Mouse (Mus musculus) hindbrain, embryonic 16.5 days (tissue): ENCODE measurements around the gene Heatr6. TPM values are rescaled to one million over a fixed set of nuclear protein-coding genes. Genes with fewer than 3 reads are reported as not detected.

Experiments
- ATAC-seq: fragments of 200-750 bp; cut with Nextera tagmentation; 2 replicates; pipeline ENCODE4 v1.8.0; 2017; ENCODE audit warnings: moderate TSS enrichment, moderate library complexity
- H3K27ac ChIP-seq: fragments of 300-500 bp; sonication (generic); 2 replicates; pipeline ENCODE4 v1.5.1; 2014; ENCODE audit warnings: low read depth, mild to moderate bottlenecking, control low read depth, low read length, moderate library complexity
- H3K27me3 ChIP-seq: fragments of 300-500 bp; sonication (generic); replicated peaks from 2 replicates; pipeline ENCODE4 v1.6.1; 2014; ENCODE audit warnings: low read length; ENCODE audit not compliant: control insufficient read depth, insufficient read depth
- H3K36me3 ChIP-seq: fragments of 300-500 bp; sonication (generic); 2 replicates; pipeline ENCODE4 v1.6.1; 2014; ENCODE audit warnings: mild to moderate bottlenecking, low read length, moderate library complexity, mixed read lengths; ENCODE audit not compliant: control insufficient read depth, insufficient read depth
- H3K4me1 ChIP-seq: fragments of 300-500 bp; sonication (generic); 2 replicates; pipeline ENCODE4 v1.6.1; 2014; ENCODE audit warnings: low read depth, low read length; ENCODE audit not compliant: control insufficient read depth, insufficient read depth
- H3K4me2 ChIP-seq: fragments of 300-500 bp; sonication (generic); 2 replicates; pipeline ENCODE4 v1.6.1; 2014; ENCODE audit warnings: mild to moderate bottlenecking, low read length, control low read depth, moderate library complexity
- H3K4me3 ChIP-seq: fragments of 300-500 bp; sonication (generic); 2 replicates; pipeline ENCODE4 v1.5.1; 2014; ENCODE audit warnings: mild to moderate bottlenecking, low read length, control low read depth, moderate library complexity
- H3K9ac ChIP-seq: fragments of 300-500 bp; sonication (generic); 2 replicates; pipeline ENCODE4 v1.6.1; 2014; ENCODE audit warnings: low read depth, mild to moderate bottlenecking, control low read depth, low read length, moderate library complexity
- H3K9me3 ChIP-seq: fragments of 300-500 bp; sonication (generic); 2 replicates; pipeline ENCODE4 v1.6.1; 2014; ENCODE audit warnings: mild to moderate bottlenecking, low read length, moderate library complexity; ENCODE audit not compliant: control insufficient read depth
- WGBS: fragments of 180-500 bp; shearing (Covaris S2); extraction: QIAGEN DNeasy Blood & Tissue Kit; methylation state at CpG from one replicate; pipeline ENCODE4 v1.1.7; 2014; 5-methylcytosine and 5-hydroxymethylcytosine counted together
- polyA plus RNA-seq: library from polyadenylated mRNA; unstranded; fragments of >200 nt; fragmentation: Nextera tagmentation; extraction: Ambion mirVana; gene quantifications from 2 replicates; pipeline ENCODE4 v1.2.1, GENCODE M21; 2015

Gene Heatr6
- polyA plus RNA-seq, 1 experiment from 2014 or later: 26.6 TPM

DNA sequence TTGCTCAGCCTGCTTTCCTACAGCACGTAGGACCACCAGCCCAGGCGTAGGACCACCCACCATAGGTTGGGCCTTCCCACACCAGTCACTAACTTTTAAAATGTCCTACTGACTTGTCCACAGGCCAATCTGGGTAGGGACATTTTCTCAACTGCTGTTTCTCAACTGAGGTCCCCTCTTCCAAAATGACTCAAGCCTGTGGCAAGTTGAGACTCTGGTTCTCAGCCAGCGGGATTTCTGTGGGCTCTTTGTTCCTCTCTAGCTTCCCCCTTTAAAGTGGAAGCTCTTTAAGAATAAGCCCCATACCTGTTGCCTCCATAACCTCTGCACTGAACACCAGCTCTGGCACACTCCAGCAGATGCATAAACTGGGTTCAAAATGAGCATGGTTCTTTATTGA is 10.0 kb upstream of the Heatr6 start:
- Histone ChIP-seq H3K9ac (no peak overlapping the region), H3K27me3 (peaks cover 5% of the 10 kb centered on the region), H3K9me3 (no peaks in the 10 kb centered on the region), H3K4me3 (no peak overlapping the region), H3K4me2 (no peak overlapping the region), H3K36me3 (no peaks in the 10 kb centered on the region), H3K27ac (no peak overlapping the region), H3K4me1 (no peaks in the 10 kb centered on the region)
- ATAC-seq: no peak
- 87% methylated on average over 3 of the region's 3 CpGs for WGBS

DNA sequence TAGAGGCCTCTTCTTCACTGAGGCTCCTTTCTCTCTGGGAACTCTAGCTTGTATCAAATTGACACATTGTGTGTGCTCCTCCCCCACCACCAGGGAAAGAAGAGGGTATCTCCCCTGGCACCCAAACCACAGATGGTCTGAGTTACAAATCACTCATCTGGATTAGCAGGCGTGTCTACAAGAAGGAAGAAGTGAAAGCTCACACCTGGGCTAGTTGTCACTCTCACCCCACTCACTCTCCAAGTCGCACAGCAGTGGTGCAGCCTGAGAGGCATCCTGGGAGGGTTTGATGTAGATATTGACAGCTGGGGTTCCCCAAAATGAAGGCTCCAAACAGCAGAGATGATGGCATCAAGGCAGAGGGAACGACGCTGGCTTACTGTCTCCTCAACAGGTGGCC is 7.3 kb upstream of the Heatr6 start:
- no peak overlapping the region for H3K4me3 ChIP-seq
- WGBS: 78% methylated on average over 4 of the region's 4 CpGs
- no peak for ATAC-seq

DNA sequence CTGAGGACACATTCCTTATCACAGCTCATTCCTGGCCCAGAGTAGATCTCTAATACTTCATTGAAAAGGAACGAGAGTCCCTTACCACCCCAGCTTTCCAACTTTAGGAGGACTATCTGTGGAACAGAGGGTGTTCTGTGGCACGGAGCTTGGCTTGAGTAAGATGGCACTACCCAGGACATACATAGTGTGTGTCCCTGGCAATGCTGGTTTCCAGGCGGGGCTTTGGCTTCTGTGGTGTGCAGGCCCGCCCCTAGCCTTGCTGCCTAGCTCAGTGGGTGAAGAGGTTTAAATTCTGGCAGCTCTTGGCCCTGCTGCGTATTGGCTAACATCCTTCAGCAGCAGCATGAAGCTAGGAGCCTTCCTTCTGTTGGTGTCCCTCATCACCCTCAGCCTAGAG is 6.8 kb upstream of the Heatr6 start, which contains the start of gene Wfdc21:
Wfdc21 (plus strand) TSS at position 260 of the 400 bp plus-strand sequence.
- no peak for ATAC-seq
- WGBS: 79% methylated on average over 5 of the region's 5 CpGs
- no peak within 1 kb of the TSS for H3K27ac ChIP-seq
- no peaks in the 10 kb centered on the region for H3K4me1 ChIP-seq
- peaks cover 10% of the 10 kb centered on the region for H3K27me3 ChIP-seq
- H3K36me3 ChIP-seq: no peaks in the 10 kb centered on the region
- no peak within 1 kb of the TSS for H3K9ac ChIP-seq
- no peak within 1 kb of the TSS for H3K4me2 ChIP-seq
- no peaks in the 10 kb centered on the region for H3K9me3 ChIP-seq
- H3K4me3 ChIP-seq: no peak within 1 kb of the TSS

More for the DNA sequence above, 7.3 kb upstream of the Heatr6 start:
- Histone ChIP-seq H3K36me3 (no peaks in the 10 kb centered on the region), H3K9me3 (no peaks in the 10 kb centered on the region), H3K27me3 (peaks cover 10% of the 10 kb centered on the region), H3K4me2 (no peak overlapping the region), H3K27ac (no peak overlapping the region), H3K4me1 (no peaks in the 10 kb centered on the region), H3K9ac (no peak overlapping the region)

DNA sequence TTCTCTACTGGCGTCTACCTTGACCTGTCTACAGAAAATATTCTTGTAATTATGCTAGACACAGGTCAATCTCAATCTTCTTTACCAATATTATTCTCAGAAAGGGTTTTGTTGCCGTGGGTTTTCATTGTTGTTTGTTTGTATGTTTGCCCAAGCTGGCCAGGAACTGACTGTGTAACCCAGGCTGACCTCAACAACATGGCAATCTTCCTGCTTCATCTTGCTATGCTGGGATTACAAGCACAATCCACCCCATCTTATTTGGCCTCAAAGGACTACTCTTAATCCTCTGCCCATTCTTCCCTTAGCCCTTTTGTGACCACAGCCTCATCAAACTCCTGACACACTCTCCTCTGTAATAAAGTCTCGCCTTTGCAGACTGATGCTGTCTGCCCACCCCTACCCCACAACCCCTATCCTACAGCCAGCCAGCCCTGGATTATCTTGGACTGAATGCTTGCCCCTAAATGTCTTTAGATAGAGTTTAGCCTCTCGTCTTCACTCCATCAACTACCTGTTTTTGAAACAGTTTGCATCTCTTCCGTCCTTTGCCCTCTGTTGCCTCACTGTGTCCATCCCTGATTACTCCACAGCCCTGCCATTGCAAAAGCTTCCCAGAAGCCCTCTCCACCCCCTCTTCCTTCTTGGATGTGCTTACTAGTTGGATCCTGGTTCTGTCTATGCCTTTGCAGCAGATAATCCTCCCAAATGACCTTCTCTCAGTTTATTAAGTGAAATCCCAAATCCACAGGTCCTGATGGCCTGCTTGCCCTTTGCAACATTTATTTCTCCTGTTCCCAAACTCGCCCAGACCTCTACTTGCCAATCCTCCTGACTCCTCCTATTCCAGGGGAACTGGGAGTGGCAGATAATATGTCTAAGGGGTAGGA is 5.9 kb upstream of the Heatr6 start:
- Histone ChIP-seq H3K9ac (no peak overlapping the region), H3K27ac (no peak overlapping the region), H3K36me3 (no peaks in the 10 kb centered on the region), H3K4me3 (no peak overlapping the region), H3K4me1 (no peaks in the 10 kb centered on the region), H3K9me3 (no peaks in the 10 kb centered on the region), H3K27me3 (peaks cover 10% of the 10 kb centered on the region), H3K4me2 (no peak overlapping the region)
- WGBS: 71% methylated on average over 6 of the region's 6 CpGs
- no peak for ATAC-seq

DNA sequence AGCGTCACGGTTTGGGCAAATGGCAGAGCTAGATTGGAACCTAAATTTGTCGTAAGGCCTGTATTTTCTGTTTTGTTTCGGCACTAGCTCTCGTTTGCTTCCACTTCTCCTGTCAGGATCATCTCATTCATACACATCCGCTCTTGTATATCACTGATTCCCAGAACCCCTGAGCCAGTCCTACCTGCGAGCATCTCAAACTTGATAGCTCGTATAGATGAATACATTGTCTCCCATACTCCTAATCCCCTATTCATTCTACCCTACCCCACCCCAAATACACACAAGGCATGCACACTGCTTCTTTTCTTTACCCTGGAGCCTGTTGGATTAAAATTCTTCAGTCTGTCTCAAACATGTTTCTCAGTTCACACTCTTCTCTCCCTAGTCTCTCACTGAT is 731 bp downstream of the Heatr6 start:
- peak overlapping the region; percentile 68 for H3K4me3 ChIP-seq
- peaks cover 10% of the 10 kb centered on the region for H3K4me1 ChIP-seq
- H3K9me3 ChIP-seq: no peaks in the 10 kb centered on the region
- ATAC-seq: no peak
- peaks cover 20% of the 10 kb centered on the region for H3K36me3 ChIP-seq
- peak overlapping the region; percentile 88 for H3K9ac ChIP-seq
- peak overlapping the region; percentile 93 for H3K27ac ChIP-seq
- peak overlapping the region; percentile 88 for H3K4me2 ChIP-seq
- 5% methylated on average over 8 of the region's 8 CpGs for WGBS
- no peaks in the 10 kb centered on the region; the same call in none of the 2 replicates for H3K27me3 ChIP-seq

DNA sequence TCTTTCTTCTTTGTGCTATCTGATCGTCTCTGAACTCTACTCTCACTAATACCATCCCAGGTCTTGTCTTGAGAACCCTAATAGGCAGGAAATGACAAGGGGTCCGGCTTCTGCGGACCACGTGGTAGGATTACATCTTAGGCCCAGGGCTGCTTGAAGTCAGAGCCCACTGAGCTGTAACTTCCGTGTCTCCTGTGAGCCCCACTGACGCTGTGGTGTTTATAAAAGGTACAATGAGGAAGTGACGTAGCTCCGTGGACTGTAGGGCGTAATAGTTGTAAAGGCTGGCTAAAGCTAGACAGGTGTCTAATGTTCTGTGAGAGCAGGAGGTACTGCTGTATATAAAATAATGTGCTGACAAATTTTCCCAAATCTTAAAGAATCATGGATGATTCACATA is 13.8 kb downstream of the Heatr6 start:
- WGBS: 92% methylated on average over 9 of the region's 9 CpGs
- H3K4me1 ChIP-seq: no peaks in the 10 kb centered on the region
- no peak overlapping the region for H3K4me3 ChIP-seq
- ATAC-seq: no peak
- H3K9me3 ChIP-seq: 0 out of 2 replicates have a peak, but pooled peaks cover 3% of the 10 kb centered on the region
- H3K27me3 ChIP-seq: no peaks in the 10 kb centered on the region
- no peak overlapping the region for H3K9ac ChIP-seq
- peaks cover 59% of the 10 kb centered on the region for H3K36me3 ChIP-seq
- H3K4me2 ChIP-seq: no peak overlapping the region
- H3K27ac ChIP-seq: no peak overlapping the region

DNA sequence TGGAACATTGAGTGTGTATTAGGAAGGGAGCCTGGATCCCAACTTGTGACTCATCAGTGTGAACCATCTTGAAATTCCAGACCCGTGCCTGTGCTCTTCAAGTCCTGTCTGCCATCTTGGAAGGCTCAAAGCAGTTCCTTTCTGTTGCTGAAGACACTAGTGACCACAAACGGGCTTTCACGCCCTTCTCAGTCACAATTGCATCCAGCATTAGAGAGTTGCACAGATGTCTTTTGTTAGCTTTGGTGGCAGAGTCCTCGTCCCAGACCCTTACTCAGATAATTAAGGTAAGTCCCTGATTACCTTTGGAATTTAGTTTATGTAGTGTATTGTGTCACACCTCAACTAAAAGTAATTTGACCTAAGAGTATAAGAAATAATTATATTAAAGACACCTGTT is 15.5 kb downstream of the Heatr6 start:
- Histone ChIP-seq H3K4me1 (no peaks in the 10 kb centered on the region), H3K36me3 (peaks cover 51% of the 10 kb centered on the region), H3K4me2 (no peak overlapping the region), H3K9ac (no peak overlapping the region), H3K27ac (no peak overlapping the region), H3K27me3 (no peaks in the 10 kb centered on the region), H3K9me3 (no peaks in the 10 kb centered on the region), H3K4me3 (no peak overlapping the region)
- WGBS: 92% methylated on average over 4 of the region's 4 CpGs
- no peak for ATAC-seq

DNA sequence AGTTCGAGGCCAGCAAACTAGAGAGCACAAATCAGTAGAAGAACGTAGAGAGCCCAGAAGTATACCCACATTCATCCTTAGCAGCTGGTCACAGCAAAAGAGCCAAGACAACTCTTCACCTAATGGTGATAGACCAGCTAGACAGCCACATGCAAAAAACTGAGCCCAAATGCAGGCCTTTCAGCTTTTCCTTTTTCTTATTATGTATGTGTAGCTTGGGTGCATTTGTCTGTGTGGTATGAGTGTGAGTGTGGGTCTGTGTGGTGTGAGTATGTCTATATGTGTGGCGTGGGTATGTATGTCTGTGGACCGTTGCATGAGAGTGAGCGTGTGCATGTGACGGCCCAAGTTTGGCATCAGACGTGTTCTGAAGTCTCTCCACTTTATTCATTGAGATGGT is 17.5 kb downstream of the Heatr6 start:
- H3K4me2 ChIP-seq: no peak overlapping the region

DNA sequence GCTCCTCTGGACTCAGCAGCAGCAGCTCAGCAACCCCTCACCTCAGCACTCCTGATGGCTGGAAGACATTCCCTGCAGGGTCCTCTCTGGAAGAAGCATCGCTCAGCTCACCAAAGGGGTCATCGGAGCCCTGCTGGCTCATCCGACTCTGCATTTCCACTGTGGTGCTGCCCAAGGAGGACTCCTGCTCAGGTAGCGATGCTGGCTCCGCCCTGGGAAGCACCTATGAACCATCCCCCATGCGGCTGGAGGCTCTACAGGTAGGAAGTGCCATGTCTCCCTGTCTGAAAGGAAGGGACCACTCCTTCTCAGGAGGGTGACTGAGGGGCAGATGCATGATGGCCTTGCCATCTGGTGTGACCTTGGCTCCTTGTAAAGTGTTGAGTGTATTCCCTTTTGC is 18.8 kb downstream of the Heatr6 start:
- Histone ChIP-seq H3K4me3 (no peak overlapping the region), H3K27ac (no peak overlapping the region), H3K4me2 (no peak overlapping the region), H3K36me3 (peaks cover 56% of the 10 kb centered on the region), H3K9me3 (no peaks in the 10 kb centered on the region), H3K9ac (no peak overlapping the region), H3K27me3 (no peaks in the 10 kb centered on the region), H3K4me1 (no peaks in the 10 kb centered on the region)
- 96% methylated on average over 6 of the region's 6 CpGs for WGBS
- no peak for ATAC-seq

More for the DNA sequence above, 17.5 kb downstream of the Heatr6 start:
- no peaks in the 10 kb centered on the region for H3K27me3 ChIP-seq
- H3K9ac ChIP-seq: no peak overlapping the region
- no peaks in the 10 kb centered on the region for H3K9me3 ChIP-seq
- 99% methylated on average over 7 of the region's 7 CpGs for WGBS
- no peak overlapping the region for H3K4me3 ChIP-seq
- ATAC-seq: no peak
- no peak overlapping the region for H3K27ac ChIP-seq
- peaks cover 47% of the 10 kb centered on the region for H3K36me3 ChIP-seq
- no peaks in the 10 kb centered on the region for H3K4me1 ChIP-seq
